Mouse (Mus musculus) thymus, adult 18-20 months (tissue): ENCODE data around the gene Tysnd1.

Experiments
- DNase-seq, 2 experiments: peaks; one replicate each; pipeline ENCODE4 v3.0.0; 2022; ENCODE audit warnings: mixed read lengths in 2 of 2

Tysnd1 gene

GRCm38 (mm10) chr10:61693563-61693962 is 1.8 kb upstream of the Tysnd1 start:
- DNase-seq, result no peak

GRCm38 (mm10) chr10:61695703-61696559 is 617 bp downstream of the Tysnd1 start:
- DNase-seq, result peak in 1 of 2 experiments; percentile 39

GRCm38 (mm10) chr10:61696560-61696823 is 1.2 kb downstream of the Tysnd1 start:
- peak in 1 of 2 experiments; percentile 26 for DNase-seq

DNA sequence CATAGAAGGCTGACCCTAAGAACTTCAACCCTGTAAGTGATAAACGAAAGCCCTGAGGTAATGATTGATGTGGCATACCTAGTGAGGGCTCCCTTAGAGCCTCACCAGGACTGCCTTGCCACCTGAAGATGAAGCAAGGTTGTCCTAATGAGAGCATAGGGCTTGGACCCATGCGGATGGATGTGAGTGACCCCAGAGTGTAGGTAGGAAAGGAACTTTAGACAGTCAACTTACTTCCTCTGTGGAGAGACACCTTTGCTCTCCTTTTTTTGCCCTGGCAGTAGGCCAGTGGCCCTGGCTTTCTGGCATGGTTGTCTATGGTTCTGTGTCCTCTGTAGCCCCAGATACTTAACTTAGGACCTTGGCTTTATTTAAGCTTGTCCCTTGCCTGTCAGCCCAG is 1.7 kb downstream of the Tysnd1 start:
- DNase-seq, result no peak

DNA sequence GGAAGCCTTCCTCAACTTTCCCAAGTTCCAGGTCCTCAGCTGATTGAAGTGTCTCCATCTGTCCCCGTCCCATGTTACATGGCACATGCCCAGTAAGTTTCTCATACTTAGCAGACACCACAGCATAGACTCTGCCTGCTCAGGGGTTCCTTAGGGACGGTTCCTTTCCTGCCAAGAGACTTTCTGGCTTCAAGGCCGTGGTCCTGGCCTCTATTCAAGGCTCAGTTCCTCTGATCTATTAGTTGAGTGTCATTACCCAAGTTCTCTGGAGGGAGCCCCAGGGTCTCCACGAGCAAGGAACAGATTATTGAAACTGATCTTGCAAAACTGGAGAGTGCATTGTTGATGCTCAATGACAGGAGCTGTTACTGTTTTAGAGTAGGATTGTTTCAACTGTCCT is 9.3 kb downstream of the Tysnd1 start:
- DNase-seq, result no peak

- no peak for DNase-seq
Measured at GRCm38 (mm10) chr10:61706412-61707375, 11.4 kb downstream of the Tysnd1 start.

DNA sequence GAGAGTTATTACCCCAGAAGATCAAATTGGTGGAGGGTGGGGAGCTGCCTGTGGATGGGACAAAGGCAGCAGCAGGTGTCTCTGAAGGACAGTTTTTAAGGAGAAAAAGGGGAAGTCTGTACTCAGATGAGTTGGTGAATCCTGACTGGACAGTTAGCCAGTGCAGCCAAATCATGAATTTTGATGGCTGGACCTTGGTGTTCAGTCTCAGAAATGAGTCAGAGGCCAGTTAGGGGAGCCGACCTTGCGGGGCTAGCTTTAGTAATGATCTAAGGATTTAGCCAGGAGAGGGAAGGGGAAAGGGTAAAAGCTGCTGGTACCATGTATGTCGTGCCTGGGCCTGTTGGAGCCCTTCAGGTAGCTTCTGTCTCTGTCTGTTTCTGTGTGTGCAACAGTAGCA is 18.3 kb downstream of the Tysnd1 start:
- DNase-seq, result no peak

- DNase-seq, result no peak
Measured at GRCm38 (mm10) chr10:61714146-61714545, 18.8 kb downstream of the Tysnd1 start.

- no peak for DNase-seq
Measured at GRCm38 (mm10) chr10:61714771-61715461, 19.6 kb downstream of the Tysnd1 start, which contains the start of gene Aifm2. Gene Aifm2 (plus strand): TSS chr10:61715263.

- DNase-seq, result no peak
Measured at GRCm38 (mm10) chr10:61715462-61715837, 20.1 kb downstream of the Tysnd1 start.

- no peak for DNase-seq
Measured at GRCm38 (mm10) chr10:61715996-61716864, 20.9 kb downstream of the Tysnd1 start.

GRCm38 (mm10) chr10:61717406-61718296 is 22.3 kb downstream of the Tysnd1 start:
- DNase-seq, result no peak

DNA sequence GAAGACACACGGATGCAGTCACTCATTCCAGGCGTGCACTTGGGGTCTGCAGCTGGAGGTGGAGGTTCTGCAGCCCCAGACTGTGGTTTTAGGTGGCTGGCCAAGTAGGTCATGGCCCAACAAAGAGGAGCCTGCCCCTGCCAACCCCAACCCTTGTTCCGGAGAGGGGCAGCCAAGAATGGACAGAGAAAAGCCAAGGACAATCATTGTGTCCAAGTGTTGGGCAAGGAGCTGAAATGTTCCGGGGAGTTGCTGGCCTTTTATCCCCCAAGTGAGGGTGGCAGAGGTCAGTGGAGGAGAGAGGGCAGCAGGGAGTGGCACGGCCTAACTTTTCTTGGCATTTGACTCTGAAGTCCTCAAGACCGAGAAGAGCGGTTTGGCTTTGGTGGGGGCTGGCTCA is 25.0 kb downstream of the Tysnd1 start:
- no peak for DNase-seq

- DNase-seq, result no peak
Measured at GRCm38 (mm10) chr10:61722215-61722614, 26.9 kb downstream of the Tysnd1 start.

DNA sequence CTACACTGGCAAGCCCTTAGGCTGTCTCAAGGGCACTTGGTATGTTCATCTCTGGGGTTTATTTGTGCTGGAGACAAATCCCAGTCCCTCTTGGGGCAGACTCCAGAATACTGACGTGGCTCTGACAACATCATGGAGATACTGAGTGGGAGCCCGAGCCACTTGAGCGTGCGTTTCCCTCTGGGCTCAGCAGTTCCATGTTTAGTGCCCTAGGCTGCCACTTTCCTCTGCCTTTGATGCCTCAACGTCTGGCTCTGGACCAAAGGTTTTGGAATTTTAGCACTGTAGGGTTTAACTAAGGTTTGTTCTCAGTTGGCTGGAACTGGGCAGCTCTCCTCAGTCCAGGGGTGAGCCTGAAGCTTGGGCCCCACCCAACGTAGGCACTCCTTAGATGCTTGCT is 28.0 kb downstream of the Tysnd1 start:
- no peak for DNase-seq

- DNase-seq, result no peak
Measured at GRCm38 (mm10) chr10:61729181-61729580, 33.9 kb downstream of the Tysnd1 start.

GRCm38 (mm10) chr10:61730171-61730570 is 34.9 kb downstream of the Tysnd1 start:
- no peak for DNase-seq

GRCm38 (mm10) chr10:61734377-61734776 is 39.1 kb downstream of the Tysnd1 start:
- DNase-seq, result no peak

GRCm38 (mm10) chr10:61736671-61737078 is 41.4 kb downstream of the Tysnd1 start:
- no peak for DNase-seq

DNA sequence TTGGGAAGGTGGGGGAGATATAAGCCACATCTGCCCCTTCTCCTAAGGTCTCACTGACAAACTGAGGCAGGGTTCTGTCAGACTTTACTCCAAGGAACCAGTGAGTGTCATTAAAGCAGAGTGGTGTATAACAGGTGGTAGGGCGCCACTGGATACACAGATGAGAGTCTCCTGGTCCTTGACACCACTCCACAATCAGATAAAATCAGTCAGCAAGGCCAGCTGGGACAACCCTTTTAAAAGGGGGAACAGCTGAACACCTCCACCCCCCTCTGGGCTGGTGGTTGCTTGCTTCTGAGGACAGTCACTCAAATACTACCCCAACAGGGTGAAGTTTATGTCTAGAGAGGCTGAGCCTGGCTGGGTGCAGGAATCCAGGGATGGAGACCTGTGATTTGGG is 42.2 kb downstream of the Tysnd1 start:
- DNase-seq, result no peak

- no peak for DNase-seq
Measured at GRCm38 (mm10) chr10:61738126-61738525, 42.8 kb downstream of the Tysnd1 start.
